Mouse (Mus musculus): Measurements from ENCODE around the gene H2-Oa. TPM values are rescaled to one million over a fixed set of nuclear protein-coding genes. Genes with fewer than 3 reads are reported as not detected.
A peak's percentile ranks its signal among the peaks of the same experiment; 100 is the strongest.

The H2-Oa gene
- total RNA-seq, 2 experiments from 2014 or later = not detected

DNA sequence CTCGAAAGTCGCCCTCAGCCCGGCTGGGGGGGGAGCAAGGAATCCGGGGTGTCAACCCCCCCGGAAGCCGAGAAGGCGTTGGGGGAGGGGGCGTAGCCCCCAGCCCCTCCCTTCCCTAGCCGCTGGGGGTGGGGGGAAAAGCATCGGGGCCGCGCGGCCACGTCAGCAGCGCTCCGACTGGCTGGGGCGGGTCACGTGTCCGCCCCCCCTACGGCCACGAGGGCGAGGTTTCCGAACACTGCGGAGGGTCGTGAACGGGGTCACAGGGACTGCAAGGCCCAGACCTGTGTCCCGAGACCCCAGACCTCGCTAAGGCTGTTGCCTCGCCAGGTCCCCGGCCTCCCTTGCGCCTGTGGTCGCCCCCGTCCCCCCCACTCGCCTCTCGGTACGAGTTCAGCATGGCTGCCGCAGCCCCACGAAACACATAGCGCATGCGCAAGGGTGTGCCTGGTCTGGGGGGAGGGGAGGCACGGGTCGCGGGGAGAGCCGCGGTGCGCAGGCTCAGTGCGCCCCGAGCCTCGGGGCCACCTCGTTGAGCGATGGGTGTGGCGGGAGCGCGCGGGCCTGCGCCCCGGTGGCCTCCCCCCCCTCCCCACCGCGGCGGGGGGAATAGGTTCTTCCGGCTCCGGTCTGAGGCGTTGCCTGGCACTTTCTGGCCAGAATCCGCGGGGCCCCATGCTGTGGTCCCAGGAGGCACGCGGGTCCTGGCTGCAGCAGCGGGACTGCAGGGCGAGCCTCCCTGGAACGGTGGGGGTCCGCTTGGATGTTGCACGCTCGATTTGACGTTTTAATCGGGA, 30.2 kb downstream of the H2-Oa start, which contains the start of gene Brd2:
Gene Brd2 (minus strand): TSS at position 447 of the 797 bp plus-strand sequence.
- DNase-seq = peak; percentile 99

DNA sequence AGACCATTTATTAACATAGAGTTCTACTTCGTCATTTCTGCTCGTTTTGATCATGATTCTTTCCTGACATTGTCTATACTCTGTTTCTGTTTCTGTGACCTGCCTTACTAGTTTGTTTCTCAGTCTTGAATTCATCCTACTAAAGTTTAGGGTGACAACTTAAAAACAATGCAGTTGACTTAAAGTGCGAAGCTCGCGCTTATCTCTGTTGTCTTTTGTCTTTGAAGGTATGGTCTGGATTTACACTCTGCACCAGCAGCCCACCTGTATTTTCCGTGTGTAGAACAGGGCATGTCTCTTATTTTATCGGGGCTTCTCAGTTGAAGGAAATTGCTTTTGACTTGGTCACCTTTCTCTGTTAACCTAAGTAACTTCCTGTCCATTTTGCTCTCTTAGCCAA, 31.0 kb downstream of the H2-Oa start:
- DNase-seq = no peak

DNA sequence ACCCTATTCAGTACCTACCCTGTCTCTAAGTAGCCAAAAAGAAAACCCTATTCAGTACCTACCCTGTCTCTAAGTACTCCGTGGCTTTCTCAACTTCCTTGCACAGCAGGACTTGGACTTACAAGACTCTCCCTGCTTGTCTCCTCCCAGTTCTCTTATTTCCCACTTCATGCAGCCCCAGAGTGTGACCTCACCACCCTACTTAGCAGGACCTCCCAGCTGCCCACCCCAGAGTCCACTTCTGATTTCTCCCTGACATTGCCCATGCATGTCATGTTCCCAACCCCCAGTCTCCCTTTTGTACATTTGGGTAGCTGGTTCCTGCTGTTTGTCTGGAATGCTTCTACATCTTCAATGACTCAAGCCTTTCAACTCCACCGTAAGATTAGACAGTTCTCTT, 31.4 kb downstream of the H2-Oa start:
- DNase-seq = no peak

DNA sequence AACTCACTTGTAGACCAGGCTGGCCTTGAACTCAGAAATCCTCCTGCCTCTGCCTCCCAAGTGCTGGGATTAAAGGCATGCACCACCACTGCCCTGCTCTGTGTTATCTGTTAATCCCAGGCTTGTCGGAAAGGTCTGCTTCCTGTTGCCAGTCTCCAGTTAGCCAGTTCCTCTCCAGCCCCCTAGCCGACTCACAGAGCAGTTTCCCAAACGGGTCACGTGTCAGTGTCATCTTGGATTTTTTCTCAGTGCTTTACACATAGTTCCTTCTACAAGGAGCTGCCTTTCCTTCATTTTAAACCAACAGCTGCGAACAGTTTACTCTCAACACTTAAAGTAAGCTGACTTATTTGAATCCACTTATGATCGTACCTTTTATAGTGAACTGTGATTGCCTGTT, 32.5 kb downstream of the H2-Oa start:
- DNase-seq = no peak

DNA sequence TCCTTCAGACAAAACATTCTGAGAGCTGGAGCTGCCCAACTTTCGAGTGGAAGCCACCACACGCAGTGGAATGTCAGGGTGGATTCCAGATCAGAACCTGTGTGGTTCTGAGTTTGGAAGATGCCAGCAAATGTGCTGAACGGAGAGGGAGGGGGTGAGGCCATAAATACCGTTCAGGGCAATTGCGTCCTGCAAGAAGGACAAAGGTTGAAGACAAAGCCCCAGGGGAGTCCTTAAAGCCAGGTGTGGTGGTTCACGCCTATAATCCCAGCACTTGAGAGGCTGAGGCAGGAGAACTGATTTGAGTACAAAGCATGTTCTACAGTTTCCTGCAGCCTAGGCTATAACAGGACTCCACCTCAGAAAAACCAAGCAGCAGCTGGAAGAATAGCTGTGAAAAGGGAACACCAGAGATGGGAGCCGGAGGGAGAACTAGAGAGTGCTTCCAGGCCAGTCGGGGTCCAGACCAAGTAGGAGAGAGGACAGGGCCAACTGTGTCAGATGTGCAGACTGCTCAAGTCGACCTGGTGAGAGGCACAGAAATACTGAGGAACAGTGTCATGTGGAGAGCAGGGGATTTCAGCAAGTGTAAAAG, 34.8 kb downstream of the H2-Oa start:
- DNase-seq = no peak

DNA sequence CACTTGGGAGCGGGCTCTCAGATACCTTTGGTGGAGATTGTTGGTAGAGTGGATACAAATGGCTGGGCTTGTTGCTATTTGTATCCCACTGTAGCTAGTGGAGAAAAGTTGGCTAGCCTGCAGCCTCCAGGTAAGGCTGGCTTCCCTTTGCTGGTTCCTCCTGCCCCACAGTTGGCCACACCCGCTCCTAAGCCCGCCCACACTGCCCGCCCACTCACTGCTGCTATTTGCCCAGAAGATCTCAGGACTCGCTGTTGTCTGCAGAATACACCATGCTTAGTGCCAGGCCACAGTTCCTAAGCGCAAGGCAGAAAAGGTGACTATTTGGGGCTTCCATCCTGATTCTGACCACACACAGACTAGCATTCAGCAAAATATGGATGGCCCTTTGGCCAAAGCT, 35.3 kb downstream of the H2-Oa start:
- no peak for DNase-seq

DNA sequence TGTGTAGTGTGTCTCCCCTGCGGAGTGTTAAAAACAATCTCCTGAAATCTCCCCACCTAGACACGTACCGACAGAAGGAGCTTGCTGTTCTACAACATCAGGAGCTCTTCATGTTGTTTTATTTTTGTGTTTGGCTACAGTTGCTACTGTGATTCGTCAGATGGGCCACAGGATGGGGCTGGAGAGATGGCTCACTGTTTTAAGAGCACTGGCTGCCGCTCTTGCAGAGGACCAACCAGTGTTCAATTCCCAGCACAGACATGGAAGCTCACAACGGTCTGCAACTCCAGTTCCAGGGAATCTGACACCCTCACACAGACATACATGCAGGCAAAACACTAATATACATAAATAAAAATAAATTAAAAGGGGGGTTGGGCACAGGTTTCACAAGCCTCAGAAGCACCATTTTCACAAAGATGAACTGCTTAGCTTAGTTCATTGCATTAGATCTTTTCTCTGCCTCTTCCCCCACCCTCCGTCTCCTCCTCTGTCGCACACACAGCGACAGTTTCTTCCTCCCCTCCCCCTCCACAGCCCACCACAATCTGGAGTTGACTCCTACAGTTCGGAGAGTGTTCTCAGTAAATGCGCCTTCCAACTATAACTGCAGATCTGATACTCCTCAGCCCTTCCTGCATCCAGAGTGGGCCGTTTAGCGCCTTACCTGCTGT, 36.3 kb downstream of the H2-Oa start:
- DNase-seq = no peak

DNA sequence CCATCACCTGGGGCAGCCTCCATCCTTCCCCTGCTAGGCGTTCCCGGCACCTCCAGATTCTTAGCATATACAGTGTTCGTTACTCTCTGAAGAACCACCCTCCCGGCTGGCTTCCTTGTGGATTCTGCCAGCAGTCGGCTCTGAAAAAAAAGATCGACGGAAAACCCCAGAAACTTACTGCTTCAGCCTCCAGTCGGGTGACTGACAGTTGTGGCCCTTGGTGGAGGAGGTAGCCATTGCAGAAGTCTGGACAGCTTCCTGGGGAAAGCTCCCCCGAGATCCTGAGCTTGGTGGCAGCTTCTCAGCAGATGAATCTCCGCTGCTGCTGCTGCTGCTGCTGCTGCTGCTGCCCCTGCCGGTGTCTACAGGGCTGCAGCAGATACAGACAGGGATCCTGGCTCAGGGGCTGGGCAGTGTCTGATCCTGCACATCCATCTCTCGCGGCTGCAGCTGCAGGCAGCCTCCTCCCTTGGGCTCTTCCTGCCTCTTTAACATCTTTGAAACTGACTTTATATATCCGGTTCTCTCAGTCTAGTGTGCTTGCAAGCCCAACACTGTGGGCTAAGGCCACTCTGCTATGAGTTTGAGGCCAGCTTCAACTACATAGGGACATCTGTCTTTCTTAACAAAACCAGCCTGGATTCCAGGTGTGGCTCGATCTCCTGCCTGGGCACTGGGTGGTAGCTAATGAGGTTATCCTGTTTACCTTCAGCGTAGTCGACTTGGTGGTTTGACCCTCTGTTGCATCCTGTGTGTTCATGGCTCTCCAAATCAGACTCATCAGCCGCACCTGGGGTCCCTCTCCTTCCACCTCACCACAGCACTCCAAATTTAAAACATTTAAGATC, 37.0 kb downstream of the H2-Oa start:
- no peak for DNase-seq

DNA sequence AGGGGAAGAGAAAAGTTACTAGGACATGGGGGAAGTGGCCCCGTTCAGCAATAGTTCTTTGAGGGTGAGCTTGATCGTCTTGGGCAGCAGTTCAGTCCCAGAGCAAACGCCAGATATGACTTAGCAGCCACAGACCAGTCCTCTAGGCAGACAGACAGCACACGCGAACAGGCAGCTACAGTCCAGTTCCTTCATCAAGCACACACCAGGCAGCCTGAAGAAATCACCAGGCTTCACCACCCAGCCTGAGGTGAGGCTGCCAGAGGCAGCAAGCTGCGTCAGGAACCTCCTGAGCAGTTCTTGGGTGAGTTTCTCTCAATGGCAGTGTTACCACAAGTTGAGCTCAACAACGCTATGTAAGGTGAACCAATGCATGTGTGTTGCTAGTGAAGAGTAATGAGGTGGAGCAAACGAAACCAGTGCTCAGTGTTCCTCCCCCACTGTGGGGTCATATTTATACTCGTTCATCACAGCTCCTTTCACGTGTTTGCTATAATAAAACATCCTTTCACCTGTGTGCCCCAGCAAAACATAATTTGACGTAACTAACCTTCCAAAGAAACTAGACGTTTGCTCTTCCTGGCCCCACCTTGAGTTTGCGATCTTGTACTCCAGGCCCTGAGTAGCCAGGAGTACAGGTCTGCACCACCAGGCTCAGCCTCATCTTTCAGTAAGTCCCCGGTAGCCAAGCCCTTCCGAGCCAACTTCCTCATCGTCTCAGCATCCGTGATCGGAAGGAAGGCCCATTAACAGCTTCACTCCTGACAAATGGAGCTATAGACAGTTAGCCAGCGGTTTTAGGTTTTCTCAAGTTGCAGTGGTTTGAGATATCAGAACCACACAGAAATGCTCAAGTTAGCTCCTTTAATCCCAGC, 38.2 kb downstream of the H2-Oa start:
- no peak for DNase-seq

DNA sequence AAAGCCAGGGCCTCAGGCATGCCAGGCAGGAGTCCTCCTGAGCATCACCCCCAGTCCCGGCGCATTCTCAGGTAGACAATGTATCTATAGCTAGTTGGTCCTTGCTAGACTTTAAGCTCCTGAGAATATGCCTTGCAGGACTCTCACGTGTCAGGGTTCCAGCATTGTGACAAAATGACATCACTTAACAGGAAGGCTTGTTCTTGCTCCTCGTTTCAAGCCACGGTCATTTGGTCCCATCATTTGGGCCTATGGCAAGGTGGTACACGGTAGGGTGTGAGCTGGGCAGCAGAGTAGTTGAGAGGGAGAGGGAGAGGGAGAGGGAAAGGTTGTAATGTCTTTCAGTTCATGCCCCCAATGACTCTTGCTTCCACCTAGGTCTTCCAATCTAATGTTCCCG, 39.8 kb downstream of the H2-Oa start:
- DNase-seq = no peak

DNA sequence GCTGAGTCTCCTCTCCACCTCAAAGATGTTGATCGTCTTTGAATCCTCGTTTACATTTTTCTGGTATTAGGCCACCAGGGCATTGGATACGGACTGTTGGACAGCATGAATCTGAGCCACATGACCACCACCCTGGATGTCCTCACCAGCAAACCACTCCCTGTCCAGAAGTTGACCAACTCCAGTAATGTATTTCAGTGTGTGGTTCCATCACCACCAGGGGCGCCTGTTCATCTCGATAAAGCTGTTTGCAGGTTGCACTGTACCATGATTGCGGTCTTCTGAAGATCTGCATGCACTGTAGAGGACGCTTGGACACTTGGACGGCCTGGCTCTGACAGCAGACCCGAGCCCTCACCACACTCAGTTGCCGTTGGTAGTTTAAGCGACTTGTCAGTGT, 41.1 kb downstream of the H2-Oa start:
- no peak for DNase-seq

DNA sequence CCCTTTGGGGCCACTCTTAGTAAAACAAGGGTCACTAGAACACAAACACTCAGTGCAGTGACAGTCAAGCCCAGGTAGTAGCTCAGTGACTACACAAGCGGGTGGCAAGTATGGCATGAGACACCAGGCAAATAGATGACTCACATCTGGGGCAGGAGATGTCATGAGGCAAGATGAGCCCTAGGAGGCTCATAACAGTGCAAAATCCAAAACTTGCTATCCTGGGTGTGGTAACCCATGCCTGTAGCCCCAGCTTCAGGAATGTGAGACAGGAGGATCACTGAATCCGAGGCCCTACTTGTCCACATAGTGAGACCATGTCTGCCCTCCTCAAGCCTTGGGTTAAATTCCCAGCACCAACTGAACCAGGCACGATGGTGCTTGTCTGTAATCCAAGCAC, 42.3 kb downstream of the H2-Oa start:
- DNase-seq = no peak

DNA sequence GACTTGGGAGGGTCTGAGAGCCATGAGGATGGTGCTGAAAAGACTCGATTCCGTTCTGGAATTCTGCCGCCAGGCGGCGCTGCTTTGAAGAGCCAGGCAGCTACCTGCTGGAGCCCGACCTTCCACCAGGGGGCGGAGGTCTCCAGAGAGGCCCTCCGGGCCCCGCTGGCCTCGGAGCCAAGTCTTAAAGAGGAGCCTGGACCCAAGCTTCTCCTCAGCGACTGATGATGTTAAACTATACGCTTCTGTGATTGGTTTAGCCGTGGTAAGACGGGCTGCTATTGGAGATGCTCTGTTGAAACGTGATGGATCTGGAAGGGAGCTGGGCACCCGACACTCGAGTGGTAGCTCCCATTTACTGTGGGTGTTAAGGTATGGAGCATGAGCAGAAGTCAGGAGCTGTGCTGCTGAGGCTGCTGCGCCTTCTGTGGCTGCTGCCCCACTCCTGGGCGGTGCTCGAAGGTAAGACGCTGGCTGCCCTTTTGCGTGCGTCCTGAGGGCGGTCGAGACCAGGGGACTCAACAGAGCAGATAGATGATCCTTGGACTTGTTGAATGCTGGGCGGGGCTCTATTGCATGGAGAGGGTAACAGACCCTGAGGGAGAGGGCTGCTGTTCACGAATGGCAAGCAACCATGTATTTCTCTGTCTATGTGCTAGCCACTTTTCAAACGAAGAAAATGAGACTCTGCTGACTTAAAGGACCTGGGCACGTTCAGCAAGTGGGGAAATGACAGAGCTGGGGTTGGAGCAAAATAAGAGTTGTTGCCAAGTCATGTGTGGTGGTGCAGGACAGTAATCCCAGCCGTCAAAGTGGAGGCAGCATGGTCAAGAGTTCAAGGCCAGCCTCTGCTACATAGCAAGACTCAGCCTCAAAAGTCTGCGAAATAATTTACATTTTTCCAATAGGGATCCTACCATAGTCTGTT, 43.4 kb downstream of the H2-Oa start:
- peak; percentile 95 for DNase-seq

DNA sequence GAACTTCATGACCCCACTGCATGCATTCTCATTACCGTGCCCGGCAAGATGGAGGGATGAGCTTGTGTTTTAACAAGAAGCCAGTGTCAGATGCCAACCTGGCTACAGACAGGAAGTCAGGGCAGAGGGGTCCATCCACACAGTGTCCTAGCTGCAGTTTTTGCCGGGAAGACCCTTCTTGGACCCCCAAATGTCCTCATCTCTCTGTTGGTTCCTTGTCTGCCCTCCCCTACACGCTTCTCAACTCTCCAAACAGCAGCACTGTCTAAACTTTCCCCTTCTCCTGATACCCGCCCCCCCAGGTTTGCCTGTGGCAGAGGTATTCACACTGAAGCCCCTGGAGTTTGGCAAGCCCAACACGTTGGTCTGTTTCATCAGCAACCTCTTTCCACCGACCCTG, 45.5 kb downstream of the H2-Oa start:
- no peak for DNase-seq

DNA sequence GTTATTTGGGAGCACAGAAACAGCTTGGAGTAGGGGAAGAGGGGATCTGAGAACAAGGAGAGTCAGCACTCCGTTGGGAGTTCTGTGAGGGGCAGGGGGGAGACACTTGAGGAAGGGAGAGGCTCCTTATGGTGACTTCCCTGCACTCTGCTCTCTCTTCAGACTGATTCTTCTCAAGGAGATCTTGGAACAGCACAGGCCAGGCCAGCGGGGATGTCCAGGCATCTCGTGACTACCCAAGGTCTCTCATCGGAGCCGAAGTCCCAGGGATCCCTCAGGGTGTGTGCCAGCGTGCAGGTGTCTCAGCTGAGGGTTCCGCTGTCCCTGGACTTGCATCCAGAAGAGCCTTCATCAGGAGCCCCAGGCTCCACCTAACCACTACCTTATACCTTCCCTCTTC, 46.5 kb downstream of the H2-Oa start:
- no peak for DNase-seq

DNA sequence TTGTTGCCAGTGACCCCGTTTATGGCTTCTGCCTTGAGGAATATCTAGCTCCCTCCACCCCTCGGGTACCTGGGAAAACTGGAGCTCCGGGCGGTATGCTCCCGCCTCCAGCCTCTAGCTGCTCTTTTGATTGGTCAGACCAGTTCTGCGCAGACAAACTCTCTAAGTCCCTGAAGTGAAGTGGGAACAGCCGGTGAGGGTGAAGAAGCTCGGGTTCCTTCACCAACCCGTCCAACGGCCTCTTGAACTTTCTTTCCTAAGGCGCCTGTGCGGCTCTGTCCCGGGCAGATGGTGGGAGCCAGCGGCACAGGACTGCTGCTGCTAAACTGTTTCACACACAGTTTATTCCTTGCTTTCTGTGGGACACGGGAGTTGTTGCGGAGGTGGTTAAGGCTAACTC, 47.3 kb downstream of the H2-Oa start:
- DNase-seq = peak; percentile 51

DNA sequence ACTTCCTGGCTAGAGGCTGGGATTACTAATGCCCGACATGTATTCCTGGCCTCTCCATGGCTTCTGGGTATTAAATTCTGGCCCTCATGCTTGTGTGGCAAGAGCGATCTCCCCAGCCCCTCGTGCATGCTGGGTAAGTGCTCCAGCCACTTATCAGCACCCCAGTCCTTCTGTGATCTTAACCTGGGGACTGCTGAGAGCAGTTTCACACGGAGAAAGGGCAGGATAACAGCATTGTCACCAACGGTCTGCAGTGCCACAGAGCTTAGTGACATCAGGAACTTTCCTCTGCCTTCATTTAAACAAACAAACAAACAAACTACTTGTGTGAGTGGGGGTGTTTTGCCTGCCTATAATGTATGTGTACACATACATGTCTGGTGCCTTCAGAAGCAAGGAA, 48.1 kb downstream of the H2-Oa start:
- no peak for DNase-seq

DNA sequence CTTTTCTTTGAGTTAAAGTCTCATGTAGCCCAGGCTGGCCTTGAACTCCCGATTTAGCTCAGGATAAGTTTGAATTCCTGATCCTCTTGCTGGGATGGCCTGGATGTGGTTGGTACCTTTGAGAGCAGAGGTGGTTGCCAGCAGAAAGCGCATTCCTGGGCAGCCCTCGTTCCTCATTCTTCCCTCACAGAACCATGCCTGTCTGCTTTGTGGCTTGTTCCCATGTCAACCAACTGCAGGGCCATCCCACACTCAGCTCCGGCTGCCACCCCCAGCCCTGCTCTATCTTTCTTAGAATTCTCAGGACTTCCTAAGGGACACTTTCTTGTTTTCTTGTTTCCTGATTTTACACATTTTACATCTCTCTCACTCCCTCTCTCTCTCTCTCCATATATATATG, 49.3 kb downstream of the H2-Oa start:
- DNase-seq = no peak

DNA sequence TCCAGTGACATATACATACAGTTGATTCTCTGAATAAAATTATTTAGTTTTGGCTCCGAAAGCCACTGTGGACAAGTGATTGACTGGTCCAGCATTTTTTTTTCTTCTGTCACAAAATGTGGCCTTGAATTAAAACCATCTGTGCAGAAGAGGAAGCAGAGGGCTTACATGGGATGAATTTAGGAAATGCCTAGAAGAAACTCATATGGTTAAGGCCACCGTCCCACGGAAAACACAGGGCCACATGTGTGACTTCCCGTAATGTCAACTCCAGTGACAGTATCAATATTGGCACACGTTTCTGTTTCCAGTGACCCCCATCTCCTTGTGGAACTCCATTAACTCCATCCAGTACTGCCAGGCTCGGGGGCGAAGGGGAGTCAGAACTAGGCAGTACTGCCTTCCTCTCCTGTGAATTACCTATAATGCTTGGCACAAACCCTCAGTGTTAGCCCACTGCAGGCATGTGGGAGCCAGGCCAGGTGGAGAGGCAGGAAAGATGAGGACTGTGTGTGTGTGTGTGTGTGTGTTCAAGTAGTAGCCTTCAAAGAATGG, 50.4 kb downstream of the H2-Oa start:
- no peak for DNase-seq

DNA sequence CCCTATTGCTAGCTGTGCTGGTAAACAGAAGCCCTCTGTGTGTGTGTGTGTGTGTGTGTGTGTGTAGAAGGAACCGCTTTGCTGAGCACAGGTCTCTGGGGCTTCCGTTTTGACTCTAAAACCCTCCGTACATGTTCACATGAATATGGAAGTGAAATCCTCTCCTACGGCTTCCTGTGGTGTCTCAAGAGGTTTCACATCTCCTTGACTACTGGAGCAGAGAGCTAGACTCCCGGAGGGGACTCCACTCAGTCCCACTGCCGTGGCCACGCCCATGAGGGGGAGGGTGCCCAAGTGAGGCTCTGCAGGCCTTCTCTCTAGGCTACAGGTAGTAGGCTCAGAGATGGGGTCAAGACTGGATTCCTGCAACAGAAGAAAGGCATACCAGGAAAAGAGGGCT, 50.9 kb downstream of the H2-Oa start, which contains the start of gene H2-DMb2:
Gene H2-DMb2 (plus strand): TSS at position 275 of the 400 bp plus-strand sequence.
- DNase-seq = peak; percentile 68
